Mouse (Mus musculus) right cerebral cortex, postnatal 14 days (tissue): ENCODE measurements around the gene Pa2g4.
"Not testable (repeated sequence)": the region's sequence is repeated elsewhere in the genome, so short reads cannot be mapped to it uniquely, and the experiment has no call there.

Source experiments
- DNase-seq: peaks from one replicate; pipeline ENCODE4 v3.0.0; 2022

Pa2g4 gene

DNA sequence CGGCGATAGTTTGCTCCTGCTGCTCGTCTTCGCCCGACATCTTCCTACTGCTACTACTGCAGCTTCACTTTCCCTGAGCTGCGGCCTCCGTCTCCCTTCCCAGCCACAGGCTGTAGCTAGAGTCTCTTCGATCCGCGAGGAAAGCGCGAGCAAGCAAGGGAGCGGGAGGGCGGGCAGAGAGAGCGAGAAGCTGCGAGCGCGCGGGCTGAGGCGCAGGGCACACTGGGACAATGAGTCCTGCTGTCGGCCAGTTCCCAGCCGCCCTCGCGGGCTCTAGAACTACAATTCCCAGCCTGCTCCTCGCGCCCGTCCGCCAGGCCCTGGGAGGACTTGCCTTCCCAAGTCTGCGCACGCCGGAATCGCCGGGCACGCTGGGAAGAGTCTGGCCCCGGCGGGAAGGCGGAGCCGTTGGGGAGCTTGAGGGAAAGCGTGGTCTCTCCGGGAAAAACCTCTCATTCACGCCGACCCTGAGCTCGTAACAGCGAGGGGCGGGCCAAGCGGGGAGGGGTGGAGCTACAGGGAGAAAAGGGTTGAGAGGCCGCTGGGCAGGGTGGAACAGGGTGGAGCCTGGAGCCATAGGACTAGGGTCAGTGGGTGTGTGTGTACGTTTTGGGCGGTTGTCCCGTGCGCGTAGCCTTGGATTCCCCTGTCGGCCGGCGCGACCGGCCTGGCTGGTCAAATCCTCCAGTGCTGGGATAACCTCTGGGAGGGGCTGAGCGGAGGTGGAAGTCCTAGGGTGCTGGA lies at the start of gene Pa2g4:
Pa2g4 (minus strand) TSS at position 200 of the 744 bp plus-strand sequence.
- peak; percentile 98 for DNase-seq

DNA sequence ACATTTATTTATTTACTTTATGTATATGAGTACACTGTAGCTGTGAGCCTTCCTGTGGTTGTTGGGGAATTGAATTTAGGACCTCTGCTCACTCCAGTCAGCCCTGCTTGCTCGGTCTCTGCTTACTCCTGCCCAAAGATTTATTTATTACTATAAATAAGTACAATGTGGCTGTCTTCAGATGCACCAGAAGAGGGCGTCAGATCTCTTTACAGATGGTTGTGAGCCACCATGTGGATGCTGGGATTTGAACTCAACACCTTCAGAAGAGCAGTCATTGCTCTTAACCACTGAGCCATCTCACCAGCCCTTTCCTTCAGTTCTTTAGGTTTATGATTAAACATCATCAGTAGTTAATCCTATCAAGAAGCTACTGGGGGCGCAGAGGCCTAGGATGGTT lies 49.1 kb upstream of the Pa2g4 start:
- no peak for DNase-seq

DNA sequence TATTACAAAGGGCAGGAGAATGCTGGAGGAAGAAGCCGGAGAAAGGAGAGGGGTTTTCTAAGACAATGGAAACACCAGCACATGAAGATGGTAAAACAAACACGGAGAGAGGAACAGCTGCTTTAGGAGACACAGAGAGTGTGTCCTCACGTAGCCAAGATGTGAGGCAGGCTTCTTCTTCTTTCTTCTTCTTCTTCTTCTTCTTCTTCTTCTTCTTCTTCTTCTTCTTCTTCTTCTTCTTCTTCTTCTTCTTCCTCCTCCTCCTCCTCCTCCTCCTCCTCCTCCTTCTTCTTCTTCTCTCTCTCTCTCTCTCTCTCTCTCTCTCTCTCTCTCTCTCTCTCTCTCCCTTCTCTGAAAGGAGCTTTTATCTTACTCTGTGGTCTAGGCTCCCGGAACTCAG lies 48.0 kb upstream of the Pa2g4 start:
- not testable (repeated sequence) for DNase-seq

DNA sequence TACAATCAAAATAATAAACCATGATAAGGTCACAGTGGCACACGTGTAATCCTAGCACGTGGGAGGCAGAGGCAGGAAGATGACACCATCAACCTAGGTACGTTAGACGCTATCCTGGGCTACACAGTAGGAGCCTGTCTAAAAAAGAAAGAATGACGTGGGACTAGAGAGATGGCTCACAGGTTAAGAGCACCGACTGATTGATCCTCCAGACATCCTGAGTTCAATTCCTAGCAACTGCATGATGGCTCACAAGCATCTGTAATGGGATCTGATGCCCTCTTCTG lies 47.3 kb upstream of the Pa2g4 start:
- no peak for DNase-seq

DNA sequence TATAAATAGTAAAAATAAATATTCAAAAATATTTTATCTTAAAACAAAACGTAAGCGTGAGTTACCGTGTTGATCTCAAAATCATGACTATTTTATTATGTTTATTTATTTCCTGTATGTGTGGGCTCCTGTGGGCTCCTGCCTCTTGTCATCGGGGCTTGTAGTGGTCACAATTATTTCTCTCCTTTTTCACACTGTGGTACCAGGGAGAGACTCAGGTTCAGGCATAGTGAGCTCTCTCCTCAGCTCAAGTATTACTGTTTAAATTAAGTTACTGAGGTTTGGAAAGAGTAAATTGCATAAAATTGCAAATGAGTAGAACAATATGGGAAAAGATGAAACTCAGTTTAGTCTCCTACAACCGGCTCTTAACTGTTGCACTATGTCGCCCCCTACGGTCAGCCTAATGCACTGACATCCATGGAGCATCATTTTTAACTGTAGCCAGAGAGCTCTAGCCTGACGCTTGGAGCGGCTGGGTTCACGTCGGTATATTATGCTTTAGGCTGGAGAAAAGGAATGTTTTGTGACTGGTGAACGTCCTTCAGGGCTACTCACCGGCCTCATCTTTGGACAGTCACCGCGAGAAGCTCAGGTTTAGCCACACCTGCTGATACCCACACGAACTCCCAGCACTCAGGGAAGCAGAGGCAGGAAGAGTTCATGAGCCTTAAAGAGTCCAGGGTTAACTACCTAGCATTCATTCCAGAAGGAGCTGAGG lies 46.8 kb upstream of the Pa2g4 start:
- DNase-seq, result peak; percentile 73

DNA sequence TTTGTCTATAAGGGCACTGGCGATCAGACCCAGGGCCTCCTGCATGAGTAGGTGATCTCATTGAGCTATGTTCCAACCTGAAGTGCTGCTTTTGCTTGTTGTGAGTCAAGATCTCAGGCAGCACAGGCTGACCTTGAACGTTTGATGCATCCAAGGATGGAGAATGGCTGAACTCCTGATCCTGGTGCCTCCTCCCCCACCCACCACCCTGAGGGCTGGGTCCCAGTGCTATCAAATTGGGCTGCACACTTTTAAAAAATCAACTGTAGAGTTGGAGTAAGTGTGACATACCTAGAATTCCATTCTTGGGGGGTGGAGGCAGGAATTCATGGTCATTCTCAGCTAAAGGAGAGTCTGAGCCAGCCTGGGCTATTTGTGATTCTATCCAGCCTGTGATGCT lies 40.7 kb upstream of the Pa2g4 start:
- no peak for DNase-seq

DNA sequence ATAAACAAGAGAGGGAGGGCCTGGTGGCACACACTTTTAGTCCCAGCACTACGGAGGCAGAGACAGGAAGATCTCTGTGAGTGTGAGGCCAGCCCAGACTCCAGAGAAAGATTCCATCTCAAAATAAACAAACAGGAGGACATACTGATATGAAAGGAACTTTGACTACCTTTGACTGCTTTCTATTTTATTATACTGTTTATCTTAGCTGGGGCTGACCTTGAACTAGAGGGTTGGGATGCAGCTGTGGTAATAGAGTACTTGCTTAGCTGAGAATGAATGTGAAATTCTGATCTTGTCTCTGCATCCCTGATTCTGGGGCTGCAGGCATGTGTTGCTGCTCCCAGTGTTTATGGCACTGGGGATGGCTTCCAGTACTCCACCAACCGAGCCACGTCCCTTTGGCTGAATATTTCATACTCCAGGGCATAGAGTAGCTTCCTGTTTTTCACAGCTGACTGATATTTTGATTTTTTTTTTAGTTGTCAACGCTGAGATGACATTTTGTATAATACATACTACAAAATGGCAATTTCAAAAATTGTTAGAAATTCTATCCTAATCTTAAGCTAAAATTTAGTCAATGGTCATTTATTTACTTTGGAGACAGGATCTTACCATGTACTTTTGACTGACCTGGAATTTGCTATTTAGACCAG lies 36.8 kb upstream of the Pa2g4 start:
- no peak for DNase-seq

DNA sequence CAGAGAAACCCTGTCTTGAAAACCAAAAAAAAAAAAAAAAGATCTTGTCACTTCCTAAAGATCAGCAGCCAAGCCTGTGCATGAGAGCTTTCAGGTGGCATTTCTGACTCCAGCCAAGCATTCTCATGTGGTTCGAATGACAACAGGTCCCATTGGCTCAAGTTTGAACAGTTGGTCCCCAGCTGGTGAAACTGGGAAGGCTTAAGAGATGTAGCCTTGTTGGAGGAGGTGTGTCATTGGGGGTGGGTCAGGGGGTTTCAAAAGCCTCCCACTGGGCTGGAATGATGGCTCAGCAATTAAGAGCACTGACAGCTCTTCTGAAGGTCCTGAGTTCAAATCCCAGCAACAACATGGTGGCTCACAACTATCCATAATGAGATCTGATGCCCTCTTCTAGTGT lies 35.7 kb upstream of the Pa2g4 start:
- DNase-seq, result no peak

DNA sequence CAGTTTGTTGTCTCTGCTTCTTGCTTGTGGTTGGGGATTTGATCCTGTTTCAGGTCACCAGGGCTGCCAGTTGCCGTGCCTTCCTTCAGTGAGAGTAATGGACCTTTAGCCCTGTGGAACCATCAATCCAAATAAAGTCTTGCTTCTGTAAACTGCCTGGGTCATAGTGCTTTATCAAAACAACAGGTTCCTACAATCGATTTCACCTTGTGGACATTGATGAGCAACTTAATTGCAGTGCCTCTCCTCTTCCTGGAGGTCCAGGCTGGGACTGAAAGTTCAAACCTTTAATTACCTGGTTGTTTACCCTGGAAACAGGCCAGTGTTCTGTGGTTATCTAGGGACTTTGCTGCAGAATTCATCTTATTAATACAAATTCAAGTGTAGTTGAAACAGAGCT lies 32.7 kb upstream of the Pa2g4 start:
- DNase-seq, result no peak

DNA sequence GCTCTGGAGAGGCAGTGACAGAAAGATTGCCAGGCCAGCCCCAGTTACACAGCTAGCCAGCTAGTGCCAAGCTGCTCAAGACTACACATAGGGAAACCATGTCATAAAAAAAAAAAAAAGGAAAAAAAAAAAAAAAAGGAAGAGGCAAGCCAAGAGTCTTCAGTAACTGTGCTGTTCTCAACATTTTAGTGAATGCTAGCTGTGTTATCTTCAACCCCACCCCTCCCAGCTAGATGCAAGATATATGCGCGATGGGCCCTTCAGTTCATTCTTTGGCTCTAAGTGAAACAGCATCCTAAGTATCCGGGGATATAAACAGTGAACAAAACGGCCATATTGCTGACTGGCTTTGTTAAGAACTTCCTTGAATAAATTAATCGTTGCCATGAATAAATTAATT lies 27.0 kb upstream of the Pa2g4 start:
- DNase-seq, result no peak

DNA sequence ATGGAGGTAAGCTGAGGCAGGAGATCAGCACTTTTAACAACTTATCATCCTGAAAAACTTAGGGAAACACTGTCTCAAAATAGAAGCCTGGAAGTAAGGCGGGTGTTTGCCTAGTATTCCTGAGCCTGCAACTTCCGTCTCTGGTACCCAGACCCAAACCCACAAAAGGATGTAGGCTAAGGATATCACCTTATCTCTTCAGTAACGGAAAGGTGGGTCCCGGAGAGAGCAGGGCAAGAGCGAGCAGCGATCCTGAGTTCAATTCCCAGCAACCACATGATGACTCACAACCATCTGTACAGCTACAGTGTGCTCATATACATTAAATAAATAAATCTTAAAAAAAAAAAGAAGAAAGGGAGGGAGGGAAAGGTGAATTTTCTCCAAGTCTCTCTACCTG lies 25.6 kb upstream of the Pa2g4 start:
- DNase-seq, result no peak

DNA sequence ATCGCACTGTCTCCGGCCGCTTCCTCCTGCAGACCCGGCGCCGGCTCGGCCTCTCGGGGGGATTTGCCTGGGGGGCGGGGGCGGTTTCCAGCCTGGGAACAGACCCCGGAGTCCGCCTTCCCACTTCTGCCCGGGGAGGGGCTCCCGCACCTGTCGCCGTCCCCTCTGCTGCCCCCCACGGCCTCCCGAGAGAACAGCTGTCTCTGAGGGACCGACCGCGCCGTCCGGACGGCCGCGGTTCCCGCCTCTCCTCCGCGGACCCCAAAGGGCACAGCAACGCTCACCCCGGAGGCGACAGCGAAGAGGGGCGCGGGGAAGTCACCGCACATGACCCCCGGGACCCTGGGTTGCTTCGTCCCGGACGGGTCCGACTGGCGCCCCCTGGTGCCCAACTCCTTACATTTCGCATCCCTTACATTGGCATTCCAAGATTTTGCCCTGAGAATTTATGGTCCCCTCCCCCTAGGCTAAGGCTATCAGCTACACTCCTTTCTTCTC lies 24.5 kb upstream of the Pa2g4 start:
- DNase-seq, result peak; percentile 48

DNA sequence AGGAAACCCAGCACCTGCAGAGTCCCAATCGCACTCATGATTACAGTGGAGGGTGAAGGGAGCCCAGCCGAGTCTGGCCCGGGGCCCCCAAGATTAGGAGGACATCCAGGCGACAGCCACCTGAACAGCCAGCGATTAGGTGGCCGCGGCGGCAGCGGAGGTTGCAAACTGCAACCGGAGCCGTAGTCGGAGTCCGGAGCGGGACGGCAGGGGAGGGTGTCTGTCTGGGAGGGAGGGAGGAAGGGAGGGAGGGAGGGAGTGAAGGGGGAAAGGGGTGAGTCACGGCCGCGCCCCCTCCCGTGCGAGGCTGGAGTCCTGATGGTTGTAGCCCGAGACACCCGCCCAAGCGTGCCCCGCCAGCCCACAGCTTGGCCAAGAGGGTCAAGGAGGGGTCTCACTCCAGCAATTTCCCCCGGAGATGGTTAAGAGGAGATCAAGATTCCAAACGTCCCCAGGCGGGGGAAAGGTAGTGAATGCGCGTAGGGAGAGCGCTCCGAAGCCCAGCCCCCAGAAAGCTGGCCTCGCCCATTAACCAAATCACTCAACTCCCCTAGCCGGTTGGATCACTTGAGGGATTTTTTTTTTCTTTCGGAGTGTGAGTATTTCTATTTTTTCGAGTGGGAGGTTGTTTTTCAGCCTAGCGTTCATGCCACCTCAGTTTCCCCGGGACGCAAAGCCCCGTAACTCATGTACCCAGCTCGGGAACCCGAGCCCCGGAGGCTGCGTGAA lies 23.8 kb upstream of the Pa2g4 start, which contains the start of gene Erbb3:
Erbb3 (minus strand) TSS at position 189 of the 729 bp plus-strand sequence.
- no peak for DNase-seq

DNA sequence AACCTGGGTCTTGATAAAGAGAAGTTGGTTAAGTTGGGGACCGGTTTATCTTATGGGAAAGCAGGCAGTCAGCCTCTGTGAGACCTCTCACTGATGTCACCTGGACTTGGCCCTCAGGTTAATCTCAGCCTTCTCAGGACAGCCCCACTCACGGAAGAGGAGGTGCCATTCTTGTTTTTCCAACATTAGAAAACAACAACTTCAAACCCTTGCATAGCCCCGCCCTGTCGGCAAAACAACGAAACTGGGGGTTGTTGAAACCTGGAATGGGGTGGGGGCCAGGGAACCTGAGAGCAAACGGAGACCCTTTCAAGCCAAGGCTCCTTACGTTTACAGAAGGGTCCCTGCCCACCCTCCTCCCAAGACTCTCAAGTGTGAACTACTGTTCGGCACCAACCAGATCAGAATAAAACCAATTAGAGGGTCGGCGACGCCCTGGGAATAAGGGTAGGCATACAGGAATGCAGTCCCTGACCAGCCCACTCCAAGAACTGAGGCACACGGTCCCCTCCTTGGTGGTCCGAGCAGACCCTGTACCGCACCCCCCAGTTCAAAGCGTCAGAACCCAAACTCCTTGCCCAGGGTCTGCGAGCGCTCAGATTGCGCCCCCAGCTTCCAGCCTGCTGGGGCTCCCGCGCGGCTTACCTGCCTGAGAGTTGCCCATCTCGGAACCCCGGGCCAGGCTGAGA lies 23.1 kb upstream of the Pa2g4 start:
- no peak for DNase-seq

DNA sequence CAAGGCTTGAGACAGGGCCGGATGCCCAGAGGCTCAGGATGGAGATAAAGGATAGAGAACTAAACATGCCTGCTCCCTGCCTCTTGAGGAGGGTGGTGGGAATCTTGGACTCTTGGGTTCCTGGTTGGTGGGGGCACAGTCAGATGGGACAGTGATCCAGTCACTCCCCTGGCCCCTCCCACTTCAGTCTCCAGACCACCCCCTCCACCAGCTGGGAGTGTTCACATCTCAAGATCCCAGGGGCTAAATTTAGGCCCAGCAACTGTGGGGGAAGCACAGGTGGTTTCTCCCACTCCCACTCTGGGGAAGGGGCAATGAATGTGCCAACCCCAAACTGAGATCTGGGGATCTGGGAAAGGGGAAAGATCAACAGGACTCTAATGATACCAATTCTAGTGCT lies 22.3 kb upstream of the Pa2g4 start:
- no peak for DNase-seq

DNA sequence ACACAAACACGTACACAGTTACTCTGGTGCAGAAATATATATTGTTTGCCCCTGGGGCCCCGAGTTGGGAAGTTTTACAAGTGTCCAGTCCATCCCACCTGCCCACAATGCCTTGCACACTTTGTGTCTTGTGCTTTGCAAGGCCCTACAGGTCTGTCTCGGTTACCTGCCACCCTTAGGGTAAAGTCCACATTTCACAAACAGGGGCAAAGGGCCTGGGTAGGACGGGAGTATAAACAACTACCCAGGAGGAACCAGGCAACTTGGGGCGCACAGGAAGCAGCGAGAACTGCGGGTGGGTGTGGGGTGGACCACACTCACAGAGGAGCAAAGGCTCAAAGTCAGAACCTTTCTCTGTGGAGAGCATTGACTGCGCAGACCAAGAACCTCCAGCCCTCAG lies 21.9 kb upstream of the Pa2g4 start:
- DNase-seq, result no peak

DNA sequence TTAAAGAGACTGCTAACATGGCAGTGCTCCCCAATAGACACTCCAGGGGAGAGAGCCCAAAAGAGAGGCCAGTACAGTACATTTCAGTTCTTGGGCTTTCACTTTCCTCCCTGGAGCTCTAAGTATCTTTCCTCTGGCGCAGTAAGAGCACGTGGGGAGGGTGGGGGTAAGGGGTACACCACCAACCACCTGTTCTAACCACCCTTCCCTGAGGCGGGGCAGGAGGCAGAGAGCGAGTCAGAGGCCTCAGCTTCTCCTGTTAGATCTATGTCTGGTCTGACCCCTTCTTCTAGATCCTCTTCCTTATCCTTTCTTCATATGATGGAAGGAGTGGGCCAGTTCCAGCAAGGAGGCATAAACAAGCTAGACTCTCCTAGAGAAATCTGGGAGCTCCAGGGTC lies 21.3 kb upstream of the Pa2g4 start:
- DNase-seq, result no peak

DNA sequence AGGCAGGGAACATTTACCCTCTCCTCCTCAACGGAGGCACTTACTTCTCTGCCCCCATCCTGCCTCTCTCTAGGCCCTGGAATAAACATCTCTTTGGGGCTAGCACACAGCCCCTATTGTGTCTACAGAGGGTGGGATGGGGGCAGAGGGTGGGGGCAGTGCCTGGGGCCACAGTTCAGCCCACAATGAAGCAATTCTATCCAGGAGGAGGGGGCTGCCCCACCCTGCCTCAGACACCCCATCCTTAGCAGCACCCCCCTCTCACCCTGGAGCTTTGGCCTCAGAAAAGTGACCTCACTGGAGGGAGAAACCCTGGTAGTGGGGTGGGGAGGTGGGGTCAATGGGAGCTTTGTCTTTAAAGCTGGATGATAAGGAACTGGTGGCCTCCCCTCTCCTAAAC lies 20.8 kb upstream of the Pa2g4 start:
- DNase-seq, result no peak

DNA sequence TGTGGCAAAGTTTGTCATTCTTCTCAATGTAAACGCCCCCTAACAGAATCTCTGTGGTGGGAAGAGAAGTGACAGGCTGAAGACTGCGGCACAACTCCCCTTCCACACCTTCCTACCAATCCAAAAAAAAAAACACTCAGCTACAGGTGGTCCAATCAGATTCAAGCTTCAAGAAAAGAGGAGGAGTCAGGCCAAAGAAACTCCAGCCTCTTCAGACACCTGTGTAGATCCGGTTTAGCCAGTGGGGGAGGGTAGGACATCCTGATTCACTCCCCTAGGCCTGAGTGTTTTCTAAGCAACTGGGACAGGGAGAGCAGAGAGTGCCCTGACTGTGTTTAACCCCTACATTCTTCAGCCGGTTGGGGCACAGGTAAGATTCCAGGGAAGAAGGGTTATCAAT lies 18.6 kb upstream of the Pa2g4 start:
- DNase-seq, result no peak

DNA sequence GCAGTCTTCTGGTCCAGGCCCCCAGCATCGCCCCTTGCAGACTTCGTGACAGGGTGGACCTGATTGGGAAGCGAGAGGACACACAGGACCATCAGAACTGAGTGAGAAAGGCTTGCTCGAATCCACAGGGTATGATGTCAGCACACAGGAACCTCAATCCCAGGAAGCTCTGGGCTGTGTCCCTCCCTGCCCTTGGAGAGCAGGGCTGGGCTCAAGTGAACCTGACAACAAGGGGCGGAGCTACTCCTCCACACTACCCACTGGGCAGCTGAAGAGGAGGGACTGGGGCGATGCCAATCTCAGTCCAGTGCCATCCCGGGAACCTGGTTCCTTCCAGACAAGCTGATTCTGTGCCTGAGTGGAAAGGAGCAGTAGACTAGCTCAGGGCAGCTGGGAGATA lies 17.9 kb upstream of the Pa2g4 start:
- DNase-seq, result no peak

DNA sequence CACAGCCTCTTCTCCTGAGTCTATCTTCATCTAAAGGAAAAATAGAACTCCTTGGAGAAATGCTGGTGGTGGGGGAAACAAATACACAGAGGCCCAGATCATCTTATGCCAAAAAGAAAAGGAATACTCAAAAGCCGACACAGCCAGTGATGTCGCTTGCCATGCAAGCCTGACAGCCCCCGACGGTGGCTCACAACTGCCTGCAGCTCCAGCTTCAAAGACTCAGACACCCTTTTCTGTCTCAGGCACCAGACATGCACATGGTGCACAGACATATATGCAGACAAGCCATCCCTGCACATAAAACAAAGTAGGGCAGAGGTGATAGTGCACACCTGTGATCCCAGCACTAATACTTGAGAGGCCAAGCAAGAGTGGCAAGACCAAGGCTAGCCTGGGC lies 13.9 kb upstream of the Pa2g4 start:
- no peak for DNase-seq

DNA sequence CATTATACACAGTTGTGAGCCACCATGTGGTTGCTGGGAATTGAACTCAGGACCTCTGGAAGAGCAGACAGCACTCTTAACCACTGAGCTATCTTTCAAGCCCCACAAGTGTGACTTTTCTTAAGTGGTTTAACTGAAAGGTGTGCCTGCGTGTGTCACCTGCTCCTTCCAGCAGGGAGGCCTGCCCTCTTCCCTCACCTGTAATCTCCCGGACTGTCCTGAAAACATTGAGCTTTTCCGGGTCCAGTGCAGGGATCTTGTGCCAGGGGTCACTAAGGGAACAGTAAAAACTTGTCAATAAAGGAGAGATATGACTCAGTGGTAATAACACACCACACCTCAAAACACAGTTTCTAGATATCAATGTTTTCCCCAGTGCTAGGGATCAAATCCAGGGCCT lies 13.5 kb upstream of the Pa2g4 start:
- DNase-seq, result no peak

DNA sequence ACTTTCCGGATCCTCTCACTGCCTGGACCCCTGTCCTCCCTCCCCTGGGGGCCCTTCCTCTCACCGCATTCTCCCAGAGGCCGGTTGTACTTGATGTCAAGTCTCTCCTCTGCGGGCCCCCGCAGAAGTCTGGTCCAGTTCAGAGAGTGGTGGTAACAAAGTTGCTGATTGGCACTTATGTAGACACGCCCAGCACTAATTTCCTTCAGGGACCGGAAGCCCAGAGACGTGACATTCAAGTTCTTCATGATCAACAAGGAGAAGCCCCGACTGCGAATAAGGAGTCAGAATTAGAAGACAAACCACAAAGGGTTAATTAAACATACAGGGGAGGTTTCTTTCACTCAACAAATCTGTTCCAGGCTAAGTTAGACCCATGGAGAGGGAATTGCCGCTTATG lies 12.5 kb upstream of the Pa2g4 start:
- DNase-seq, result no peak
